Mouse (Mus musculus): ENCODE data around the gene Sema3a. TPM values are rescaled to one million over a fixed set of nuclear protein-coding genes. Genes with fewer than 3 reads are reported as not detected.

The Sema3a gene
- total RNA-seq (2022): 1 to 10 TPM in 2 of 4 experiments, under 1 TPM in 2; 0.70 to 1.8 (median 1.1) TPM

- no peak for DNase-seq (ENCODE audit: low spot score in 2 of 2)
These were observed at the start of gene Sema3a for GRCm38 (mm10) chr5:13125241-13125692. Sema3a (plus strand) TSS chr5:13125414.

DNA sequence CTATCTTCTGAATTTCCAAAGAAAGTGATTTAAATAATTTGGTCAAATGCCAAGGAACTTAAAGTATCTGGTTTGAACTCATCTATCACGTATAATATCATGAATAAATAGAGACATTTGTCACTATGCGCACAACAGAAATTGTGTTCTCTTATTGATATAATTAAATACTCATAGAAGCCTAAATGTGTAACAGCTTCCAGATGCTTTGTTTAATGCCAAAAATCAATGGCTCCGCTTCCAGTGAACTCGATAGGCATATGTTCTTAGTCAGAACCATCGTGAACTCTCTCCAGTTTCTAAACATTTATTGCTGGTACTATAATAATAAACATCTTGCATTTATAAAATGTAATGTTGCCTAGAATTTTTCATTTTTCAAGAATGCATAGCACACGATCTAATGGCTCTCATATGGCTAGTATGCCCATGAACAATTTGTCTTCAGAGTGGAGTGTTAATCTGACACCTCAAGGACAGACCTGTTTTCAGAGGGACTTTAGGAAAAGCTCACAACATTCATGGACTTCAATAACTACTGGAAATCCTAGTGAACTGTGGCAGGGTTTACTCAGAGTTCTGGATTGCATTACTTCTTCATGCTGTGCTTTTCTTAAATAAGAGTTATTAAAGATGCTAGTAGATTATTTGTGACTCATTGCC, 40.3 kb upstream of the Sema3a start:
- no peak for DNase-seq (ENCODE audit: low spot score in 2 of 2)

GRCm38 (mm10) chr5:13090431-13090830, 34.8 kb upstream of the Sema3a start:
- DNase-seq (ENCODE audit: low spot score in 2 of 2): no peak

DNA sequence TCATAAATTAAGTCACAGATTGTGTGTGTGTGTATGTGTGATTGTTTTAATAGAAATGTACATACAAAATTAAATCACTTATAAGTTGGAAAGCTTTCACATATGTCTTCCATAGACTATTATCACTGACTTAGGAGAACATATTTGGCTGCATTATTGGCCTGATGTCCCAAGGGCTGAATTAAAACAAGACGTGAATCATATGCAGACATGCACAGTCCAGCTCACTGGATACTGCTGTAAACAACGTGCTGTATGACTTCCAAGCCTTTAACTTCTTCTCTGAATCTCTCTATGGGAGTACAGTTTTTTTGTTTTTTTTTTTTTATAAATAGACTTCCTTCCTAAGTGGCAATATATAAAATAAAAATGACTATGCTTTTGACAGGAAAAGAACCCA, 15.7 kb upstream of the Sema3a start:
- no peak for DNase-seq (ENCODE audit: low spot score in 2 of 2)

DNA sequence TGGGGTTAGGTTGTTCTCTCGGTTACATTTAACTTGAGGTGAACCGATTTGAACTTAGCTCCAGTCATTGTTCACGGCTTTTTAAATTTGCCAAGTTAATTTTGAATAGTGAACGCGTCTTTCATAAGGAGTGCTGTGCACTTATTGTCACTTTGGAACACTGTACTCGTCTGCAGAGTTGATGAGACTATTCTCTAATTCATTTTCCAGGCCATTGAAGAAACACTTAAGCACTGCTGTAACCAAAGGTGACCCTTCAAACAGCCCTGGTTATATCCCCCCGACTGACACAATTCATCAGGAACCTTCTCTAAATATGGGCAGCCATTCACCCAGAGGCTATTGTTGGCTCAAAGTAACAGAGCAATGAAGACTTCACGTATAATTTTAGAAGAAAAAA, 8.0 kb upstream of the Sema3a start:
- no peak for DNase-seq (ENCODE audit: low spot score in 2 of 2)

- DNase-seq (ENCODE audit: low spot score in 2 of 2): no peak
These were observed 543 bp downstream of the Sema3a start for GRCm38 (mm10) chr5:13125757-13126156.

DNA sequence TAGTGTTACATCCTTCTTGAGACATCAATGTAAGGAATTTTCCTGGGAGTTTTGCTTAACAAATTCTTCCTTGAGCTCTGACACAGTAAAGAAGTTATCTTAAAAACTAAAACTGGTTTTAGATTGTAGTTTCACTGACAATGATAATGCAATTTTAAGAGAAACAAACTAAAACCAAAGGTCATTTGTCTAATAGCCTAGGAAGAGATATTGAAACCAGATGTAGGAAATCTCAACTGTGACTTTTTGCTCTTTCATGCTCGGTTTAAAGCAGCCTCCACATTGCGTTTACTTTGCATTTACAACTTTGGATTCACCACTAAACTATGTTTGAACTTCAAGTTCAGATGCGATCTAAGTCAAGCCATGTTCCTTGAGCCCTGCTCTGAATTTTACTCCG, 982 bp downstream of the Sema3a start:
- DNase-seq (ENCODE audit: low spot score in 2 of 2): no peak

GRCm38 (mm10) chr5:13127121-13127520, 1.9 kb downstream of the Sema3a start:
- no peak for DNase-seq (ENCODE audit: low spot score in 2 of 2)

DNA sequence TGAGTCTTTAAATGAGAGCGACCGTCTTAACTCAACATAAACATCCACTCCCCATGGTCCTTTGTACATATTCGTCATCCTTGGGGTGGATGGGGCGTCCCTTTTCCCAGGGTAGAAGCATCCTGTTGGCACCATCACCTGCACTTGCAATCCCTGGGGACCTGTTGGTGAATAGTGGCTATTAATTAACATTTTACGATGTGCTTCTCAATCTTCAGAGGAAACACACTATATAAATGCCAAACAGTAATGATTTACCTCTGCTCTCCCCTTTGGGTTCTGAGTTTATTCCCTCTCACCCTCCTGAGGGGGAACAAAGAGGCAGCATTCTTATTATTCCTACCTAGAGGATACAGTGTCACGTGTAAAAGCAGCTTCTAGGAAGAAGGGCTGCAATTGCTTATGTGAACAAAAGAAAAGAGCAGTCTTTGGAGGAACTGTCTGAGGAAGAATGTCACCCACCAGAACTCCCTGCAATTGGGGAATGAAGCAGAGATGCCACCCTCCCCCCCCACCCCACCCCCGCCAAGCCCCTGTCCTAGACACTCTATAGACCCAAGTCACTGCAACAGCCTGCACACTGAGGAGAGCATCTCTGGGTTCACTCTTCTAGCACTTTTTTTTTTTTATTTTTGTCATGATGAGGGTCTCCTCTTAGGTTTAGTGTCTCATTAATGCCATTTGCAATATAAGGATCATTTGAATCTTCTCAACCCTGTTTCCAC, 19.7 kb downstream of the Sema3a start:
- no peak for DNase-seq (ENCODE audit: low spot score in 2 of 2)

DNA sequence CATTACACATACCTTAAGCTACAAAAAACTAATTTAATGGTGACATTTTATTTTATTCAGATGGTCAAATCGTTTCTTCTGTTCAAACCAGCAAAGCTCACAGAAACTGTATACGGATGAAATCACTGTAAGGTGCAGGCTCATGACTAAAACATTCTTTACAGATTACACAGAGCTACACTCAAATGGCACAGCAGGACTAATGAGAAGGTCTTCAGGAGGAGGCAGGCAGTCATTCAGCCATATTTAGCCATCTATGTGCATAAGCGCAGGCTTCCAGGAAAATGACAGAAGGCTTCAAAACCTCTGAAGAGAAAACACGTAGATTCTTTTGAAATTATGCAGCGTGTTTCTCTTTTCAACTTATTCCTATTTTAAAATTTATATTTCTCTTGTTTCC, 24.7 kb downstream of the Sema3a start:
- DNase-seq (ENCODE audit: low spot score in 2 of 2): no peak

- no peak for DNase-seq (ENCODE audit: low spot score in 2 of 2)
These were observed 25.8 kb downstream of the Sema3a start for GRCm38 (mm10) chr5:13151002-13151401.

GRCm38 (mm10) chr5:13157761-13158612, 32.8 kb downstream of the Sema3a start:
- DNase-seq (ENCODE audit: low spot score in 2 of 2): no peak

GRCm38 (mm10) chr5:13182186-13182585, 57.0 kb downstream of the Sema3a start:
- no peak for DNase-seq (ENCODE audit: low spot score in 2 of 2)

GRCm38 (mm10) chr5:13197886-13198285, 72.7 kb downstream of the Sema3a start:
- DNase-seq (ENCODE audit: low spot score in 2 of 2): no peak

GRCm38 (mm10) chr5:13199709-13200108, 74.5 kb downstream of the Sema3a start:
- DNase-seq (ENCODE audit: low spot score in 2 of 2): no peak

DNA sequence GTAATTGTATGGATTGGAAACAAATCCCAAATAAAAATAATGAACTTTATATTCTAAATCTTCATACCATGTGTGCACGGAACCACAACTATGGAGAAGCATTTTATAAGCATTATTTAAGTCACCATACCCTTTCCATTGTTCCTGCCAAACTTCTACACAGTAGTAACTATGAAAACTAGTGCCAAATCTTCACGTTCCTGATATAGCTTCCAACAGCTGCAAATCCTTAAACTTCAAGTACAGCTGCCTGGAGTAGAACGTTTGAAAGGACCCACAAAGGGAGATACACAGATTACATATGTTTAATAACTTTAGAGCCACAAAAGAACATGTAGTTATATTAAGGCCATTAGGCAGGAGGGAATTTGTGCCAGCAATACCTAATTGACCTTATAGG, 130.1 kb downstream of the Sema3a start:
- no peak for DNase-seq (ENCODE audit: low spot score in 2 of 2)

- DNase-seq (ENCODE audit: low spot score in 2 of 2): no peak
These were observed 131.1 kb downstream of the Sema3a start for GRCm38 (mm10) chr5:13256321-13256720.

- no peak for DNase-seq (ENCODE audit: low spot score in 2 of 2)
These were observed 137.9 kb downstream of the Sema3a start for GRCm38 (mm10) chr5:13263087-13263486.

- DNase-seq (ENCODE audit: low spot score in 2 of 2): no peak
These were observed 138.3 kb downstream of the Sema3a start for GRCm38 (mm10) chr5:13263539-13263938.

DNA sequence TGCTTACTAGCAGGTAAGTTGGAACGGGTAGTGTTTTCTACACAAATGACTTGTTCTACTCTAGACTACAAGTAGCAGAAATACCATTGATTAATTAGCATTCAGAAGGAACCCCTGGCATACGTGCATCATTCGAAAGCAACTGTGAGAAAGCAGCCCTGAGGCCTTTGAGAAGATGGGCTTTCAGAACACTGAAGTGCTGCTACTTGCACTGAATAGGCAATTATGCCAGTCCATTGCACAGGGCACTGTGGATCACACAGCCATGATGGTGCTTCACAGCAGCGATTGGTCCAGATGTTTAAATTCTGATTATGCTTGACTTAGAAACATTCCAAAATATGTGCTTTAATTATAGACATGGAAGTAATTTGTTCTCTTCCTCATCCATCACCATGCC, 187.5 kb downstream of the Sema3a start:
- no peak for DNase-seq (ENCODE audit: low spot score in 2 of 2)

- DNase-seq (ENCODE audit: low spot score in 2 of 2): no peak
These were observed 188.8 kb downstream of the Sema3a start for GRCm38 (mm10) chr5:13313977-13314376.

Measured in gastrocnemius, adult 8-10 months (tissue).